Mouse (Mus musculus) intestine, embryonic 16.5 days (tissue): ENCODE results near the gene Prkch. TPM values are rescaled to one million over a fixed set of nuclear protein-coding genes. Genes with fewer than 3 reads are reported as not detected.

Experiments
- ATAC-seq: fragments of 200-750 bp; cut with Nextera tagmentation; 2 replicates; pipeline ENCODE4 v1.8.0; 2017; ENCODE audit warnings: moderate TSS enrichment, moderate library complexity
- H3K27ac ChIP-seq: fragments of 300-500 bp; sonication (generic); 2 replicates; pipeline ENCODE4 v1.5.1; 2014; ENCODE audit warnings: mild to moderate bottlenecking, low read length
- H3K27me3 ChIP-seq: fragments of 300-500 bp; sonication (generic); replicated peaks from 2 replicates; pipeline ENCODE4 v1.6.1; 2014; ENCODE audit warnings: low read length, control low read depth, mixed read lengths; ENCODE audit not compliant: control insufficient read depth, insufficient read depth
- H3K36me3 ChIP-seq: fragments of 300-500 bp; sonication (generic); 2 replicates; pipeline ENCODE4 v1.6.1; 2014; ENCODE audit warnings: low read length, control low read depth; ENCODE audit not compliant: control insufficient read depth, insufficient read depth
- H3K4me1 ChIP-seq: fragments of 300-500 bp; sonication (generic); 2 replicates; pipeline ENCODE4 v1.6.1; 2014; ENCODE audit warnings: low read length, control low read depth, mixed read lengths; ENCODE audit not compliant: control insufficient read depth, insufficient read depth
- H3K4me2 ChIP-seq: fragments of 300-500 bp; sonication (generic); 2 replicates; pipeline ENCODE4 v1.6.1; 2014; ENCODE audit warnings: low read depth, low read length, control low read depth
- H3K4me3 ChIP-seq: fragments of 300-500 bp; sonication (generic); 2 replicates; pipeline ENCODE4 v1.5.1; 2014; ENCODE audit warnings: mild to moderate bottlenecking, low read length
- H3K9ac ChIP-seq: fragments of 300-500 bp; sonication (generic); 2 replicates; pipeline ENCODE4 v1.6.1; 2014; ENCODE audit warnings: low read depth, low read length
- H3K9me3 ChIP-seq: fragments of 300-500 bp; sonication (generic); 2 replicates; pipeline ENCODE4 v1.6.1; 2016; ENCODE audit warnings: low read length, control low read depth; ENCODE audit not compliant: control insufficient read depth
- WGBS: fragments of 180-500 bp; shearing (Covaris S2); extraction: QIAGEN DNeasy Blood & Tissue Kit; methylation state at CpG from one replicate; pipeline ENCODE4 v1.1.7; 2014; 5-methylcytosine and 5-hydroxymethylcytosine counted together
- polyA plus RNA-seq: library from polyadenylated mRNA; unstranded; fragments of >200 nt; fragmentation: Nextera tagmentation; extraction: Ambion mirVana; gene quantifications from 2 replicates; pipeline ENCODE4 v1.2.1, GENCODE M21; 2015

Prkch gene
- polyA plus RNA-seq, 1 experiment from 2014 or later, result 4.0 TPM

DNA sequence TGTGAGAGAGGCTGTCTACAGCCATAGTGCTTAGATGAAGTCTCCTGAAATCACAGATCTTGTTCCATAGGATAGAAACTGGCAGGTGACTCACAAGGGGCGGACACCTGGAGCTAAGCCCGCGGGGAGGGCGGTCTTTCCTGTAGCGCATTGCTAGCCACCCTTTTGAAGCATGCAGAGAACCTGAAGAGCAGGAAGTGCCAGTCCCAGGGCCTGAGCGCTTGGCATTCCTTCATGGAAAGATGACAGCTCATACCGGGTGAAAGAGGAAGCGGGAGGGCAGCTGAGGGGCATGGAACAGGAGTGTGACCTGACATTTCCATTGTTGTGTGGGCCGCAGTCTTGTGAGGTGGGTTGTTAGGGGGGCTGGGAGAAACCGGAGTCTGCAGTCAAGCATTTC lies 33.1 kb downstream of the Prkch start:
- Histone ChIP-seq H3K36me3 (no peaks in the 10 kb centered on the region), H3K4me2 (peak overlapping the region; percentile 2; the same call in 1 of the 2 replicates), H3K9ac (no peak overlapping the region), H3K4me3 (no peak overlapping the region), H3K4me1 (no peaks in the 10 kb centered on the region), H3K27ac (no peak overlapping the region), H3K9me3 (no peaks in the 10 kb centered on the region), H3K27me3 (no peaks in the 10 kb centered on the region)
- WGBS, result 35% methylated on average over 10 of the region's 10 CpGs
- ATAC-seq, result peak; percentile 93

DNA sequence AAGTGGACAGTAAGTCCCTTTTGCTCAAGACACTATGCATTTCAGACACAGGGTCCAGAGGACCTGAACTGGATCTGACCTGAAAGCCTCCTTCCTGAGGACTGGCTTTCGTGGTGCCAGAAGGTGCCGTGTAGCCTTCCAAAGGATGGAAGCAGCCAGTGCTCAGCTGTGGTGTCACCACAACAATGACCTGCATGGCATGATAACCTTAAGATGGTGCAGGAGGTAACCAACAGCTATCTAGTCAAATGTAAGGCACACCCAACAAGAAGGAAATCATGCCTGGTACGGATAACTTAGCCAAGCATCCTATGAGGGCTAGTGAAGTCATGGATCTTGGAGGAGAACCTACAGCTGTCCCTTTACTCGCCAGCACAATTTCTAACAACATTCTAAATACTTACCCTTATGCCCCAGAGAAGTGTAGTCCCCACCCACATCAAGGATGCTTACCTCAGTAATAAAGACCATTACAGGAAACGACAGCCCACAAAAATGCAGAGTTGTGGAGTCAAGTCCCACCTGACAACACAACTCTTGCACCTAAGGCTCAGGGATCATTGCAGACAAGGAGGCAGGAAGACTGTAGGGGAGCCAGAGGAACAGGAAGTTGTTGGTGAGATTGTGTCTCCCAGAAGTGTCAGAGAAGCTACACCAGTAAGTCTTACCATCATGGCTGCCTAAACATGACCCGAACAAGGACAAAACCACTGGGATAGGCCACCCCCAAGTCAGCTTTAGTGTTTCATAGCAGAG lies 40.9 kb downstream of the Prkch start:
- ATAC-seq, result no peak
- Histone ChIP-seq H3K27me3 (no peaks in the 10 kb centered on the region), H3K9me3 (no peaks in the 10 kb centered on the region), H3K9ac (no peak overlapping the region), H3K4me1 (no peaks in the 10 kb centered on the region), H3K36me3 (no peaks in the 10 kb centered on the region), H3K4me2 (no peak overlapping the region), H3K4me3 (no peak overlapping the region), H3K27ac (no peak overlapping the region)
- 89% methylated on average over 6 of the region's 6 CpGs for WGBS

DNA sequence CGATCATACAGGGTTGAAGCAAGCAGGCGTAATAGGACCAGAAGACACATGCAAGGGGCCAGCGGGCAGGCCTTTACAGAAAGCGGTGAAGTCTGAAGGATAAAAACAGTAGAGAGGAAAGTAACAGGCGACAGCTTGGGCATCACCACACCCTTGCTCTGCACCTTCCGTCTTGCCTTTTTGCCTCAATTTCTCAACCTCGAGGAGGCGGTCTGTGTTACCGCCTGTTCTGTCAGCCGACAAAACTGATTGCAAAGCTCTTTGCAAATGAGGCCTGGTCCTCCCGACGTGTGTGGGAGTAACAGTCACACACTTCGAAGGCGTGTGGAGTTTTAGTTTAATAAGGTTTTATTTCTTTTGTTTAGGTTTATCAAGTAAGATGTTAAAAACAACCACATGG lies 43.3 kb downstream of the Prkch start:
- Histone ChIP-seq H3K27me3 (no peaks in the 10 kb centered on the region), H3K4me1 (0 out of 2 replicates have a peak, but pooled peaks cover 6% of the 10 kb centered on the region), H3K36me3 (no peaks in the 10 kb centered on the region), H3K4me2 (no peak overlapping the region), H3K9me3 (no peaks in the 10 kb centered on the region), H3K27ac (no peak overlapping the region), H3K4me3 (no peak overlapping the region), H3K9ac (no peak overlapping the region)
- 89% methylated on average over 14 of the region's 14 CpGs for WGBS
- no peak for ATAC-seq

DNA sequence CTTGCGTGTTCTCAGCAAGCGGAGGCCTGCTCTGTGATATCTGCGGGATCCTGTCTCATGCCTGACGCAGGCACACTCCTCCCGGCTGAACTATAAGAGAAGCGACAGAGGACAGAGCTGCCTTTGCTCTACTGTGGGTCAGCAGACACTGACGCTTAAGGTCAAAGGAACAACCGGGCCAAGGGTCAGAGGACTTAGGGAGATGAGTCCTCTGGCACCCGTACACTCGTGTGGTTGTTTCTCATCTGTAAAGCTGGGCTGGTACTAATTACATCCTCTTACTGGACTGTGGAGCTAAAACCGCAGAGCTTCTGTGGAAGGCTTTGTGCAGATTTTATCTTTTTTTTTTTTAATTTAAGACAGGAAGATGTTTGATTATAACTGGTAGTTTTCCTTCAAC lies 46.0 kb downstream of the Prkch start:
- Histone ChIP-seq H3K4me2 (no peak overlapping the region), H3K4me1 (0 out of 2 replicates have a peak, but pooled peaks cover 11% of the 10 kb centered on the region), H3K27ac (no peak overlapping the region), H3K36me3 (no peaks in the 10 kb centered on the region), H3K9ac (no peak overlapping the region), H3K4me3 (no peak overlapping the region), H3K9me3 (no peaks in the 10 kb centered on the region), H3K27me3 (no peaks in the 10 kb centered on the region)
- ATAC-seq, result no peak
- 72% methylated on average over 11 of the region's 11 CpGs for WGBS

DNA sequence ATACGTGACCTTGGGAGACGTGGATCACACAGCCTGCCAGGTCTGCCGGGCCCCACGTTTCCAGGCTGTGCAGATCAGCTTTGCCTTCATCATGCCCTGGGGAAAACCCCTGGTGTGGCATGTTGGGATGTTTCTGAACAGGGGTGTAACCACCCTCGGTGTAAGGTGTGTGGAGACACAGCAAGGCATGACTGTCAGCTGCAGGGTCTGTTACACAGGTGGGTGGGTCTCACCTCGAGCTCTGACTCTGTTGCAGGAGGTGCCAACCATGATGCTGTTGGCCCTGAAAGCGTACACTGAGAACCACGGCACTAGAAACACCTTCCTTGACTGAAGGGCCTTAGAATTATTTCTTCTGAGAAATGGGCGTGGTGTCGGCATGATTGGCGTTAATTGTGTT lies 46.6 kb downstream of the Prkch start:
- ATAC-seq, result no peak
- Histone ChIP-seq H3K4me3 (no peak overlapping the region), H3K4me1 (0 out of 2 replicates have a peak, but pooled peaks cover 11% of the 10 kb centered on the region), H3K27ac (no peak overlapping the region), H3K9me3 (no peaks in the 10 kb centered on the region), H3K4me2 (no peak overlapping the region), H3K9ac (no peak overlapping the region), H3K27me3 (no peaks in the 10 kb centered on the region), H3K36me3 (no peaks in the 10 kb centered on the region)
- WGBS, result 66% methylated on average over 11 of the region's 11 CpGs

DNA sequence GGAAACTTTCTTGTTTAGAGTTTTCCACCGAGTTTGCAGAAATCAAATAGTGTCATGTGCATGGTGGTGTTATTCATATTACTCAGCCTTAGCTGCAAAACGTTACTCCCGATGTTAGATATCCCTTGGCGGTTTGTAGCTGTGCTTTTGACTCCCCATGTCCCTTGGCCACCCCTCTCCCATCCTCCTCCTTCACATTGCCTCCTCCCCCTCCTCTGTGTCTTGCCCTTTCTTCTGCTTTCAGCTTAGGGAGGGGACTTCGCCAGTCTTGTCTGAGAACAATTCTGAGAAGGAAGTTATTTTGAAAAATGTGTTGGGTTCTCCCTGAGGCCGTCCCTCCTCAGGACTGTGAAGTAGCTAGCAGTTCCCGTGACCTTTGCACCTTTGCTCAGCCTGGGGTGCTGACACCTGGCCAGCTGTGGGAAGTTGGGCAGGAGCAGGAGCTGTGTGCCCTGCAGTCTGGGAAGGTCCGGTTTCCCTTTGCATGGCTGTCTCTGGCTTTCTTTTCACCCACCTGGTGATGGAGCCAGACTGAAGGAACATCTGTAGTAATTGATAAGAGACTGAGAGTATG lies 48.2 kb downstream of the Prkch start:
- peak; percentile 89 for ATAC-seq
- no peak overlapping the region; the same call in 1 of the 2 replicates for H3K4me2 ChIP-seq
- no peak overlapping the region for H3K4me3 ChIP-seq
- no peaks in the 10 kb centered on the region for H3K27me3 ChIP-seq
- 0 out of 2 replicates have a peak, but pooled peaks cover 11% of the 10 kb centered on the region for H3K4me1 ChIP-seq
- no peaks in the 10 kb centered on the region for H3K9me3 ChIP-seq
- H3K9ac ChIP-seq, result no peak overlapping the region
- no peaks in the 10 kb centered on the region for H3K36me3 ChIP-seq
- 22% methylated on average over 8 of the region's 8 CpGs for WGBS
- peak overlapping the region; percentile 15; the same call in 1 of the 2 replicates for H3K27ac ChIP-seq

DNA sequence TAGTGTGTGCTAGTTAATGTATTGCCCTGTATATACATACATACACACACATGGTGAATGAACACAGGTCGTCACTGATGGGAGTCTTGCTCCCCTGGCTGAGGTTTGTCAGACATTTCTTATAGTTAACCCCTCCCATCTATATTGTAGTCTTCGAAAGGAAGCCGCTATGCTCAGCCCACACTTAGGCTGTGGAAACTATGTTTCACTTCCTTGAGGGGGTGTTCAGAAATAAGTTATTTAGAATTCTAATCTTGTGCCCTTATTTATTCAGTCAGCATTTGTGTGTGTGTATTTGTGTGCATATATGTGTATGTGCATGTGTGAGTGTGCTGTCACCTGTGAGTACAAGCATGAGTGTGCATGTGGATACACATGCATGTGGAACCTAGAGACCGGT lies 49.1 kb downstream of the Prkch start:
- ATAC-seq, result no peak
- 81% methylated on average over 4 of the region's 4 CpGs for WGBS
- 0 out of 2 replicates have a peak, but pooled peaks cover 11% of the 10 kb centered on the region for H3K4me1 ChIP-seq
- H3K9ac ChIP-seq, result no peak overlapping the region
- no peak overlapping the region for H3K27ac ChIP-seq
- no peaks in the 10 kb centered on the region for H3K27me3 ChIP-seq
- no peaks in the 10 kb centered on the region for H3K36me3 ChIP-seq
- H3K4me3 ChIP-seq, result no peak overlapping the region
- no peak overlapping the region for H3K4me2 ChIP-seq
- H3K9me3 ChIP-seq, result no peaks in the 10 kb centered on the region

DNA sequence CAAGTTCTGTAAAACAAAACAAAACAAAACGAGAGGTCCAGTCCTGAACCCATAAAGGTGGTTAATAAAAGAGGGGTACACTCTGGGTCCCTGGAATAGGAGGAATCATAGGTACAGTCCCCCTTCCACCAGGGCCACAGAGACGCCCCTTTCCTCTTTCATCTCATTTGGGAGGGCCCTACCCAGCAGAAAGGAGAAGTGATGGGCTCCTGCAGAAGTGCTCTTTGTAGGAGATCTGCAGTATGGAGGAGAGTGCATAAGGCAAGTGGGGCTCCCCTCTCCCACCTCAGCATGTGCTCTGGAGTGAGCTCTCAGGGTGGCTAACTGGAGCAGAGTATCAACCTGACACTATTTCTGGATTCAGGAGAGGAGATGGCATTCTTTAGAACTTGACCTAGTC lies 55.0 kb downstream of the Prkch start:
- no peak overlapping the region for H3K9ac ChIP-seq
- ATAC-seq, result no peak
- no peak overlapping the region for H3K4me2 ChIP-seq
- H3K4me3 ChIP-seq, result no peak overlapping the region
- no peaks in the 10 kb centered on the region for H3K4me1 ChIP-seq
- WGBS, result 70% methylated on average over 2 of the region's 2 CpGs
- no peak overlapping the region for H3K27ac ChIP-seq
- no peaks in the 10 kb centered on the region for H3K27me3 ChIP-seq
- no peaks in the 10 kb centered on the region for H3K9me3 ChIP-seq
- H3K36me3 ChIP-seq, result no peaks in the 10 kb centered on the region

DNA sequence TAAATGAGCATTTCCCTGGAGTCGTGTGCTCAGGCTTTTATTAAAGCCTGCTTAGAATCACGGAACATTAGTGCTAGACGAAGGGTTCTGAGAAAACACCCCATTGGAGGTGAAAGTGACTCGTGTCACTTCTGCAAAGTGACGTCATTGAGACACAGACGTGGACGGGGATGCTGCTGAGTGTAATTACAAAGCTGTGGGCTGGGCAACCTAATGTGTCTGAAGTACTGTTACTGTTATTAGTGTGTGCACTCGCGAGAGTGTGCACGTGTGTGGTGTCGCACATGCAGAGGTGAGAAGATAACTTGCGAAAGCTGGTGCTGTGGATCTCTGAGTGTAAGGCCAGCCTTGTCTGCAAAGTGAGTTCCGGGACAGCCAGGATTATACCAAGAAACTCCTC lies 56.6 kb downstream of the Prkch start:
- H3K36me3 ChIP-seq, result no peaks in the 10 kb centered on the region
- H3K27ac ChIP-seq, result no peak overlapping the region
- 82% methylated on average over 13 of the region's 13 CpGs for WGBS
- H3K27me3 ChIP-seq, result no peaks in the 10 kb centered on the region
- H3K4me2 ChIP-seq, result no peak overlapping the region
- H3K4me1 ChIP-seq, result no peaks in the 10 kb centered on the region
- no peak overlapping the region for H3K4me3 ChIP-seq
- H3K9me3 ChIP-seq, result no peaks in the 10 kb centered on the region
- ATAC-seq, result no peak
- H3K9ac ChIP-seq, result no peak overlapping the region
